Mouse (Mus musculus) thymus, adult 2 months (tissue): ENCODE data around the gene Rcvrn.

Source experiments
- CTCF ChIP-seq: fragments of 200-500 bp; IDR thresholded peaks from 2 replicates; pipeline ENCODE4 v1.5.1; 2012; ENCODE audit warnings: mild to moderate bottlenecking, control low read depth, low read length, moderate library complexity, borderline replicate concordance; ENCODE audit not compliant: control insufficient read depth, poor library complexity, insufficient read depth; ENCODE audit errors: extremely low read depth
- POLR2A ChIP-seq: fragments of 200-500 bp; IDR thresholded peaks from 2 replicates; pipeline ENCODE4 v1.6.1; 2012; ENCODE audit warnings: mild to moderate bottlenecking, low read length, control low read depth, moderate library complexity; ENCODE audit not compliant: control insufficient read depth, poor library complexity, insufficient read depth; ENCODE audit errors: extremely low read depth

GRCm38 (mm10) chr11:67651731-67652130 lies 43.4 kb upstream of the Rcvrn start:
- TF ChIP-seq CTCF (no peak), POLR2A (no peak)
